8 mouse cellular contexts compared by ENCODE assay signal in the genomic region with DNA sequence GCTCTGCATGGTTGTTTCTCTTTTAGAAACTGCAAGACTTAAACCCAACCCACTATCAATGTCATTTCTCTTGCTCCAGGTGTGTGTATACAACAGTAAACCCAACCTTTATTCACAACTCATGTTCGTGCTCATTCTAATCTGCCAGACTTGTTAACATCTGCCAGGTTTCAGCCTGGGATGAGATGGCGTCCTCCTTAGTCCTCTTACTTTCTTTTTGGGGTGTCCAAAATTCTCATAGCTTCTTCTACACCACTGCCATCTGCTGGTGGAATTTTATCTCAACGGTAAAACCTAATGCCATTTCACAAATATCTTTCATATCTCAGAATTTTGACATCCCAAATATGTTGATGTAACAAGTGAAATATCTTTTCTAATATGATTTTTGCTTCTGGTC. TPM values are rescaled to one million over a fixed set of nuclear protein-coding genes. Genes with fewer than 3 reads are reported as not detected.
DNase-seq lines count a peak whose midpoint lies in the region; ATAC-seq and TF ChIP-seq lines count a peak whose summit lies in the region.

No protein-coding gene starts in this region.

- H3K4me2 ChIP-seq in heart, embryonic 15.5 days, result peak overlapping the region; percentile 56
- peak overlapping the region; percentile 49 for H3K4me2 ChIP-seq in liver, embryonic 14.5 days (ENCODE audit: low read depth)
- H3K4me2 ChIP-seq in midbrain, embryonic 13.5 days (replicated peaks), result no peak overlapping the region

- no peak for ATAC-seq in heart, embryonic 15.5 days (replicated peaks; ENCODE audit: insufficient number of reproducible peaks, insufficient read depth, low FRiP score, low read depth)
- no peak for ATAC-seq in liver, embryonic 14.5 days (ENCODE audit: insufficient read depth)
- ATAC-seq in midbrain, embryonic 13.5 days, result no peak

- H3K9me3 ChIP-seq in MEL (replicated peaks; ENCODE audit: insufficient read depth, low read length), result no peaks in the 10 kb centered on the region
- no peaks in the 10 kb centered on the region for H3K9me3 ChIP-seq in heart, embryonic 15.5 days (replicated peaks)
- no peaks in the 10 kb centered on the region for H3K9me3 ChIP-seq in liver, embryonic 14.5 days (ENCODE audit: control insufficient read depth, low read length)
- no peaks in the 10 kb centered on the region for H3K9me3 ChIP-seq in midbrain, embryonic 13.5 days

- no peak for TF ChIP-seq POLR2A in MEL (IDR thresholded peaks at IDR 0.05; ENCODE audit: control insufficient read depth in 1 of 2, insufficient read depth in 1 of 2, low read depth in 1 of 2, low read length in 2 of 2, poor library complexity in 1 of 2)

- H3K4me1 ChIP-seq in MEL (ENCODE audit: control insufficient read depth in 1 of 2, insufficient read depth in 2 of 2, low read length in 2 of 2), result no peaks in the 10 kb centered on the region
- H3K4me1 ChIP-seq in heart, embryonic 15.5 days (replicated peaks), result peaks cover 19% of the 10 kb centered on the region
- H3K4me1 ChIP-seq in liver, embryonic 14.5 days (replicated peaks; ENCODE audit: control insufficient read depth in 2 of 2, insufficient read depth in 2 of 2, low read length in 1 of 2), result peaks cover 0 to 13% of the 10 kb centered on the region in 2 experiments; a peak in 3 of 4 replicates
- H3K4me1 ChIP-seq in midbrain, embryonic 13.5 days (replicated peaks), result 0 out of 2 replicates have a peak, but pooled peaks cover 3% of the 10 kb centered on the region

- no peak for TF ChIP-seq EP300 in MEL (IDR thresholded peaks at IDR 0.05; ENCODE audit: low read depth in 1 of 2, low read length in 2 of 2)
- no peak for TF ChIP-seq EP300 in liver, embryonic 14.5 days (IDR thresholded peaks at IDR 0.05; ENCODE audit: low read depth)

- H3K27ac ChIP-seq in MEL (ENCODE audit: control insufficient read depth, low read depth, low read length), result no peak overlapping the region
- H3K27ac ChIP-seq in heart, embryonic 15.5 days, result no peak overlapping the region
- no peak overlapping the region for H3K27ac ChIP-seq in liver, embryonic 14.5 days
- H3K27ac ChIP-seq in midbrain, embryonic 13.5 days, result no peak overlapping the region

- TF ChIP-seq RAD21 in MEL (IDR thresholded peaks at IDR 0.05; ENCODE audit: low read depth, low read length), result peak; percentile 61

- TF ChIP-seq CTCF in MEL (IDR thresholded peaks at IDR 0.05 in 2 of 3, conservative IDR thresholded peaks at IDR 0.05 in 1 of 3; ENCODE audit: control insufficient read depth in 1 of 3, insufficient read depth in 1 of 3, low read depth in 2 of 3, low read length in 3 of 3, poor library complexity in 1 of 3, severe bottlenecking in 1 of 3), result peak; percentile 13 to 81 (median 49); a peak in 4 of 6 replicates
- TF ChIP-seq CTCF in liver, embryonic 14.5 days (IDR thresholded peaks at IDR 0.05; ENCODE audit: low read depth), result peak; percentile 56

- no peaks in the 10 kb centered on the region for H3K36me3 ChIP-seq in MEL (ENCODE audit: control insufficient read depth in 1 of 2, insufficient read depth in 2 of 2, low read length in 2 of 2)
- no peaks in the 10 kb centered on the region for H3K36me3 ChIP-seq in heart, embryonic 15.5 days
- no peaks in the 10 kb centered on the region for H3K36me3 ChIP-seq in liver, embryonic 14.5 days (replicated peaks; ENCODE audit: control insufficient read depth, insufficient read depth, low read depth)
- H3K36me3 ChIP-seq in midbrain, embryonic 13.5 days, result no peaks in the 10 kb centered on the region

- no peaks in the 10 kb centered on the region; a peak in 1 of 4 replicates for H3K27me3 ChIP-seq in MEL (ENCODE audit: control insufficient read depth in 1 of 2, insufficient read depth in 2 of 2, low read length in 2 of 2)
- no peaks in the 10 kb centered on the region for H3K27me3 ChIP-seq in heart, embryonic 15.5 days
- H3K27me3 ChIP-seq in liver, embryonic 14.5 days (ENCODE audit: control insufficient read depth, insufficient read depth, low read length), result no peaks in the 10 kb centered on the region
- no peaks in the 10 kb centered on the region for H3K27me3 ChIP-seq in midbrain, embryonic 13.5 days

- 9% methylated on average over 3 of the region's 3 CpGs for WGBS in heart, embryonic 15.5 days
- 7% methylated on average over 3 of the region's 3 CpGs for WGBS in liver, embryonic 14.5 days (ENCODE audit: insufficient replicate concordance)
- 39% methylated on average over 3 of the region's 3 CpGs for WGBS in midbrain, embryonic 13.5 days

- H3K9ac ChIP-seq in MEL (ENCODE audit: control insufficient read depth, low read depth, low read length, poor library complexity, severe bottlenecking), result peak overlapping the region; percentile 57
- no peak overlapping the region for H3K9ac ChIP-seq in heart, embryonic 15.5 days
- no peak overlapping the region for H3K9ac ChIP-seq in liver, embryonic 14.5 days (replicated peaks)
- H3K9ac ChIP-seq in midbrain, embryonic 13.5 days (replicated peaks), result no peak overlapping the region

- peak overlapping the region; percentile 52 to 66 for H3K4me3 ChIP-seq in MEL (ENCODE audit: control insufficient read depth in 1 of 2, insufficient read depth in 1 of 2, low read depth in 2 of 2, low read length in 2 of 2)
- H3K4me3 ChIP-seq in heart, embryonic 15.5 days, result peak overlapping the region; percentile 30
- H3K4me3 ChIP-seq in liver, embryonic 14.5 days (ENCODE audit: insufficient read depth in 1 of 2, low read depth in 2 of 2, low read length in 2 of 2), result no peak overlapping the region
- no peak overlapping the region for H3K4me3 ChIP-seq in midbrain, embryonic 13.5 days (replicated peaks)

- DNase-seq in layer of hippocampus, postnatal 14 days (ENCODE audit: low spot score in 2 of 2), result peak; percentile 4 to 41
- no peak for DNase-seq in layer of hippocampus, postnatal 36 days
- peak; percentile 80 for DNase-seq in MEL (ENCODE audit: low read depth, low spot score)
- peak; percentile 82 for DNase-seq in c-Kit-positive CD71-negative TER-119-negative erythroid progenitor cells, embryonic 14.5 days (ENCODE audit: low read depth)
- DNase-seq in liver, embryonic 14.5 days (ENCODE audit: low read depth in 3 of 3, low spot score in 3 of 3), result peak; percentile 52 to 60 (median 55)
- peak; percentile 50 to 62 for DNase-seq in spleen, postnatal 36 days (ENCODE audit: low spot score in 2 of 2)

- H3K79me2 ChIP-seq in MEL (ENCODE audit: control insufficient read depth, insufficient read depth, low read length, poor library complexity), result no peaks in the 10 kb centered on the region

TF ChIP-seq in MEL, 35 proteins besides CTCF, POLR2A, EP300 and RAD21:
- TF ChIP-seq GATA1 (IDR thresholded peaks at IDR 0.05; ENCODE audit: low read depth, low read length) (0 out of 2 replicates have a peak, but pooled peaks have one; percentile 9), SMC3 (IDR thresholded peaks at IDR 0.05; ENCODE audit: low read depth, low read length) (peak; percentile 82), MAZ (IDR thresholded peaks at IDR 0.05; ENCODE audit: low read depth, low read length) (no peak), ZC3H11A (IDR thresholded peaks at IDR 0.05; ENCODE audit: low read depth, low read length) (peak; percentile 48; the same call in 1 of the 2 replicates)
TF ChIP-seq in MEL: peak in this region for 3.

RNA-seq across cellular contexts. Expression of a gene that starts 2.5 kb away (rescaled TPM):
- total RNA-seq in layer of hippocampus, postnatal 14 days (2021), result 1 to 10 TPM; 4.3 to 6.0 TPM
- total RNA-seq in layer of hippocampus, postnatal 36 days (2021), result 1 to 10 TPM; 3.3 to 3.7 TPM
- total RNA-seq in MEL (2012; rRNA removed), result 0.82 and 1.1 TPM in 2 replicates
- 1 to 10 TPM in 1 of 2 experiments, not detected in 1; 2.5 TPM for polyA plus RNA-seq in MEL (2012; ENCODE audit: insufficient read depth in 1 of 2, insufficient read length in 2 of 2, low read depth in 1 of 2, low replicate concordance in 2 of 2, missing spikeins in 1 of 2)
- 70.3 and 70.6 TPM in 2 replicates for polyA plus RNA-seq in heart, embryonic 15.5 days (2015; fragmentation: Nextera tagmentation; extraction: Ambion mirVana)
- polyA plus RNA-seq in liver, embryonic 14.5 days (2012; rRNA removed), result 6.3 and 10.4 TPM in 2 replicates
- 15.1 and 15.9 TPM in 2 replicates for polyA plus RNA-seq in liver, embryonic 14.5 days (2014; fragmentation: Nextera tagmentation; extraction: Ambion mirVana)
- 13.6 and 15.0 TPM in 2 replicates for polyA plus RNA-seq in midbrain, embryonic 13.5 days (2015; fragmentation: Nextera tagmentation; extraction: Ambion mirVana)

RNA-seq across cellular contexts. Expression of a gene that starts 53.8 kb away (rescaled TPM):
- 10 to 100 TPM in 1 of 2 experiments, 1 to 10 TPM in 1; 9.7 to 14.0 TPM for total RNA-seq in layer of hippocampus, postnatal 14 days (2021)
- total RNA-seq in layer of hippocampus, postnatal 36 days (2021), result 1 to 10 TPM; 7.5 to 8.0 TPM
- not detected in 2 replicates for total RNA-seq in MEL (2012; rRNA removed)
- not detected for polyA plus RNA-seq in MEL (2012; ENCODE audit: insufficient read depth in 1 of 2, insufficient read length in 2 of 2, low read depth in 1 of 2, low replicate concordance in 2 of 2, missing spikeins in 1 of 2)
- polyA plus RNA-seq in heart, embryonic 15.5 days (2015; fragmentation: Nextera tagmentation; extraction: Ambion mirVana), result 38.8 and 39.4 TPM in 2 replicates
- polyA plus RNA-seq in liver, embryonic 14.5 days (2012; rRNA removed), result 2.0 and 2.8 TPM in 2 replicates
- polyA plus RNA-seq in liver, embryonic 14.5 days (2014; fragmentation: Nextera tagmentation; extraction: Ambion mirVana), result 10.1 and 11.3 TPM in 2 replicates
- polyA plus RNA-seq in midbrain, embryonic 13.5 days (2015; fragmentation: Nextera tagmentation; extraction: Ambion mirVana), result 7.0 and 8.5 TPM in 2 replicates

Comparison
In these comparisons a context has a peak if more than half of its experiments do, and no peak if none do; other contexts are left out.
1. DNase-seq: peak in layer of hippocampus, postnatal 14 days (2 of 2), MEL (single experiment), c-Kit-positive CD71-negative TER-119-negative erythroid progenitor cells, embryonic 14.5 days (single experiment), liver, embryonic 14.5 days (3 of 3) and spleen, postnatal 36 days (2 of 2); none in layer of hippocampus, postnatal 36 days (0 of 2).
2. H3K4me3 ChIP-seq: peak in MEL (2 of 2) and heart, embryonic 15.5 days (single experiment); none in liver, embryonic 14.5 days (0 of 2) and midbrain, embryonic 13.5 days (single experiment).